Mouse (Mus musculus) heart, postnatal 0 days (tissue): ENCODE data around the gene Degs1.

Experiments
- CTCF ChIP-seq: IDR thresholded peaks from 2 replicates; pipeline ENCODE4 v1.5.1; 2016; ENCODE audit warnings: antibody characterized with exemption, control low read depth, low read depth
- EP300 ChIP-seq: IDR thresholded peaks from 2 replicates; pipeline ENCODE4 v1.6.1; 2016; ENCODE audit warnings: antibody characterized with exemption, low read depth

- TF ChIP-seq CTCF = no peak
- no peak for TF ChIP-seq EP300
These were observed 43.3 kb upstream of the Degs1 start for GRCm38 (mm10) chr1:182325919-182326318.
